Mouse (Mus musculus): Measurements from ENCODE around the gene Ucp2. TPM values are rescaled to one million over a fixed set of nuclear protein-coding genes. Genes with fewer than 3 reads are reported as not detected.

Ucp2 gene
- total RNA-seq, 1 experiment, result 46.9 TPM

- H3K36me3 ChIP-seq (ENCODE audit: control insufficient read depth, insufficient read depth, low read length, poor library complexity, severe bottlenecking), result no peaks in the 10 kb centered on the region
- H3K4me3 ChIP-seq (ENCODE audit: insufficient read depth in 1 of 2, low read depth in 1 of 2, low read length in 2 of 2, poor library complexity in 1 of 2, severe bottlenecking in 1 of 2), result no peak overlapping the region
- peaks cover 0 to 6% of the 10 kb centered on the region in 2 experiments; a peak in 1 of 4 replicates for H3K4me1 ChIP-seq (ENCODE audit: control insufficient read depth in 2 of 2, insufficient read depth in 2 of 2, low read length in 2 of 2, poor library complexity in 1 of 2)
- H3K9me3 ChIP-seq (ENCODE audit: control insufficient read depth, insufficient read depth, low read depth, low read length), result no peaks in the 10 kb centered on the region
- H3K9ac ChIP-seq (ENCODE audit: insufficient read depth, low read depth, low read length, poor library complexity, severe bottlenecking), result no peak overlapping the region
- in situ Hi-C loops (cut with MboI; ENCODE audit: low sequenced_read_pairs in 2 of 2, unreplicated experiment in 2 of 2), result no loop called here
- no peak overlapping the region for H3K27ac ChIP-seq (ENCODE audit: insufficient read depth, low read depth, low read length, poor library complexity, severe bottlenecking)
- TF ChIP-seq ZC3H11A (IDR thresholded peaks at IDR 0.05; ENCODE audit: borderline replicate concordance, low read depth, low read length), result no peak
- no peak for TF ChIP-seq MAFK (IDR thresholded peaks at IDR 0.05; ENCODE audit: insufficient read depth, low read depth, low read length)
- TF ChIP-seq CHD2 (IDR thresholded peaks at IDR 0.05; ENCODE audit: low read depth, low read length), result no peak
- TF ChIP-seq HCFC1 (IDR thresholded peaks at IDR 0.05; ENCODE audit: borderline replicate concordance, insufficient read depth, low read length), result no peak
- TF ChIP-seq ZNF384 (IDR thresholded peaks at IDR 0.05; ENCODE audit: low read depth, low read length), result no peak
- DNase-seq (ENCODE audit: low read depth, low spot score), result no peak
These were observed 57.3 kb downstream of the Ucp2 start for GRCm38 (mm10) chr7:100550338-100551007.

Other genes with a start within 250 kb of the Ucp2 start
- 0.95 and 2.0 TPM in 2 replicates for gene P4ha3, start 207.8 kb upstream of the Ucp2 start, total RNA-seq (2012; rRNA removed)
- 10.9 and 12.5 TPM in 2 replicates for gene C2cd3, start 121.1 kb upstream of the Ucp2 start, total RNA-seq (2012; rRNA removed)
- 31.4 and 34.8 TPM in 2 replicates for gene Ppme1, start 121.0 kb upstream of the Ucp2 start, total RNA-seq (2012; rRNA removed)
- gene Ucp3, start 20.3 kb upstream of the Ucp2 start, total RNA-seq (2012; rRNA removed), result not detected in 2 replicates
- 2.5 and 2.8 TPM in 2 replicates for gene Dnajb13, start 21.6 kb downstream of the Ucp2 start, total RNA-seq (2012; rRNA removed)
- gene Coa4, start 43.7 kb downstream of the Ucp2 start, total RNA-seq (2012; rRNA removed), result 11.3 and 14.6 TPM in 2 replicates
- 58.7 and 61.8 TPM in 2 replicates for gene Rab6a, start 114.1 kb downstream of the Ucp2 start, total RNA-seq (2012; rRNA removed)
- 27.9 and 30.9 TPM in 2 replicates for gene Mrpl48, start 115.0 kb downstream of the Ucp2 start, total RNA-seq (2012; rRNA removed)
- gene Plekhb1, start 169.1 kb downstream of the Ucp2 start, total RNA-seq (2012; rRNA removed), result 4.4 and 4.7 TPM in 2 replicates
- 19.1 and 21.1 TPM in 2 replicates for gene Fam168a, start 213.3 kb downstream of the Ucp2 start, total RNA-seq (2012; rRNA removed)

Measured in ES-E14 (cell line).